Comparison of ENCODE assay signal across 20 mouse cellular contexts in genomic region chr11:68171973-68172647, GRCm38 (mm10).
DNase-seq lines count a peak whose midpoint lies in the region; ATAC-seq and TF ChIP-seq lines count a peak whose summit lies in the region.
"Had no signal": no experiment of that assay in that cellular context is flagged by ENCODE, and none has a peak within 500 bp of the region (broad histone marks: within the 10 kb centered on the region; RNA-seq: fewer than 3 reads in every experiment).

No protein-coding gene starts in this region.

- H3K27me3 ChIP-seq in hindbrain, embryonic 10.5 days (ENCODE audit: insufficient read depth, poor library complexity, severe bottlenecking) = no peaks in the 10 kb centered on the region
- no peaks in the 10 kb centered on the region for H3K27me3 ChIP-seq in hindbrain, embryonic 13.5 days
- no peaks in the 10 kb centered on the region for H3K27me3 ChIP-seq in lung, embryonic 15.5 days
- H3K27me3 ChIP-seq in lung, postnatal 0 days (replicated peaks; ENCODE audit: insufficient read depth, low read length) = no peaks in the 10 kb centered on the region
- H3K27me3 ChIP-seq: embryonic facial prominence, embryonic 15.5 days; hindbrain, embryonic 15.5 days; intestine, embryonic 15.5 days; liver, embryonic 12.5 days; megakaryocyte, embryonic 14.5 days had no signal

- WGBS in hindbrain, embryonic 10.5 days = 89% methylated on average over 7 of the region's 7 CpGs
- 84% methylated on average over 7 of the region's 7 CpGs for WGBS in hindbrain, embryonic 13.5 days
- WGBS in lung, embryonic 15.5 days = 73% methylated on average over 7 of the region's 7 CpGs
- 68% methylated on average over 7 of the region's 7 CpGs for WGBS in lung, postnatal 0 days

- ATAC-seq in hindbrain, embryonic 13.5 days (ENCODE audit: low FRiP score) = no peak
- ATAC-seq in lung, embryonic 15.5 days (ENCODE audit: borderline replicate concordance, extremely low read depth, low FRiP score, low TSS enrichment) = no peak
- ATAC-seq in lung, postnatal 0 days = no peak
- ATAC-seq: CD4-positive, CD25-positive, alpha-beta regulatory T cell, adult 4 months; intestine, embryonic 15.5 days; liver, embryonic 12.5 days had no signal

- TF ChIP-seq CTCF in lung, postnatal 0 days (IDR thresholded peaks at IDR 0.05) = no peak

- TF ChIP-seq EP300 in lung, postnatal 0 days (IDR thresholded peaks at IDR 0.05) = no peak

- H3K9ac ChIP-seq in hindbrain, embryonic 13.5 days = no peak overlapping the region
- no peak overlapping the region for H3K9ac ChIP-seq in lung, embryonic 15.5 days
- no peak overlapping the region for H3K9ac ChIP-seq in lung, postnatal 0 days (replicated peaks; ENCODE audit: low read depth)
- H3K9ac ChIP-seq: embryonic facial prominence, embryonic 15.5 days; hindbrain, embryonic 15.5 days; intestine, embryonic 15.5 days; liver, embryonic 12.5 days had no signal

- peak overlapping the region; percentile 9; the same call in 1 of the 2 replicates for H3K27ac ChIP-seq in hindbrain, embryonic 10.5 days
- no peak overlapping the region for H3K27ac ChIP-seq in hindbrain, embryonic 13.5 days
- H3K27ac ChIP-seq in lung, embryonic 15.5 days = peak overlapping the region; percentile 53; the same call in 1 of the 2 replicates
- H3K27ac ChIP-seq in lung, postnatal 0 days (ENCODE audit: low read length) = no peak overlapping the region
- H3K27ac ChIP-seq: embryonic facial prominence, embryonic 15.5 days; hindbrain, embryonic 15.5 days; intestine, embryonic 15.5 days; liver, embryonic 12.5 days had no signal

- 0 out of 2 replicates have a peak, but pooled peaks cover 3% of the 10 kb centered on the region for H3K9me3 ChIP-seq in hindbrain, embryonic 10.5 days
- no peaks in the 10 kb centered on the region for H3K9me3 ChIP-seq in hindbrain, embryonic 13.5 days
- H3K9me3 ChIP-seq in lung, embryonic 15.5 days = no peaks in the 10 kb centered on the region
- H3K9me3 ChIP-seq in lung, postnatal 0 days (ENCODE audit: low read length) = no peaks in the 10 kb centered on the region
- H3K9me3 ChIP-seq: embryonic facial prominence, embryonic 15.5 days; forebrain, embryonic 10.5 days; hindbrain, embryonic 15.5 days; intestine, embryonic 15.5 days; liver, embryonic 12.5 days had no signal

- no peak overlapping the region for H3K4me2 ChIP-seq in hindbrain, embryonic 13.5 days
- no peak overlapping the region for H3K4me2 ChIP-seq in lung, embryonic 15.5 days
- H3K4me2 ChIP-seq in lung, postnatal 0 days (replicated peaks; ENCODE audit: low read depth, low read length) = no peak overlapping the region
- H3K4me2 ChIP-seq: embryonic facial prominence, embryonic 15.5 days; hindbrain, embryonic 15.5 days; intestine, embryonic 15.5 days; liver, embryonic 12.5 days had no signal

- H3K4me1 ChIP-seq in hindbrain, embryonic 10.5 days (replicated peaks) = peaks cover 10% of the 10 kb centered on the region; the same call in 1 of the 2 replicates
- H3K4me1 ChIP-seq in hindbrain, embryonic 13.5 days (replicated peaks) = no peaks in the 10 kb centered on the region
- peaks cover 33% of the 10 kb centered on the region for H3K4me1 ChIP-seq in lung, embryonic 15.5 days
- H3K4me1 ChIP-seq in lung, postnatal 0 days (ENCODE audit: insufficient read depth, low read depth, low read length) = peaks cover 9% of the 10 kb centered on the region
- H3K4me1 ChIP-seq: hindbrain, embryonic 15.5 days; intestine, embryonic 15.5 days had no signal

- no peak overlapping the region for H3K4me3 ChIP-seq in hindbrain, embryonic 10.5 days
- H3K4me3 ChIP-seq in hindbrain, embryonic 13.5 days = no peak overlapping the region
- no peak overlapping the region for H3K4me3 ChIP-seq in lung, embryonic 15.5 days
- no peak overlapping the region for H3K4me3 ChIP-seq in lung, postnatal 0 days (ENCODE audit: low read depth, low read length)
- H3K4me3 ChIP-seq: embryonic facial prominence, embryonic 15.5 days; forebrain, embryonic 10.5 days; hindbrain, embryonic 15.5 days; intestine, embryonic 15.5 days; liver, embryonic 12.5 days had no signal

- H3K36me3 ChIP-seq in hindbrain, embryonic 10.5 days = no peaks in the 10 kb centered on the region
- peaks cover 3% of the 10 kb centered on the region; the same call in 1 of the 2 replicates for H3K36me3 ChIP-seq in hindbrain, embryonic 13.5 days
- no peaks in the 10 kb centered on the region for H3K36me3 ChIP-seq in lung, embryonic 15.5 days
- no peaks in the 10 kb centered on the region for H3K36me3 ChIP-seq in lung, postnatal 0 days (ENCODE audit: insufficient read depth, low read length)
- H3K36me3 ChIP-seq: embryonic facial prominence, embryonic 15.5 days; forebrain, embryonic 10.5 days; hindbrain, embryonic 15.5 days; intestine, embryonic 15.5 days; liver, embryonic 12.5 days had no signal

- peak; percentile 40 for DNase-seq in adrenal gland, adult 2 months
- DNase-seq in adrenal gland, postnatal 25 days = no peak
- no peak for DNase-seq in hindbrain, embryonic 10.5 days (ENCODE audit: low spot score)
- no peak for DNase-seq in lung, postnatal 0 days (ENCODE audit: low spot score)
- DNase-seq in adipocyte (ENCODE audit: low spot score) = peak; percentile 66
- no peak for DNase-seq in natural killer cell, adult 2 months (ENCODE audit: low spot score in 2 of 2)
- DNase-seq: cerebellum, adult 2 months; cerebellum, postnatal 36 days; gastrocnemius, postnatal 14 days; lung, postnatal 14 days; midbrain, embryonic 14.5 days had no signal

Comparison
In these comparisons a context has a peak if more than half of its experiments do, and no peak if none do; other contexts are left out.
1. DNase-seq: peak in adrenal gland, adult 2 months (single experiment) and adipocyte (single experiment); none in adrenal gland, postnatal 25 days (single experiment), hindbrain, embryonic 10.5 days (single experiment), lung, postnatal 0 days (single experiment) and natural killer cell, adult 2 months (0 of 2).
2. H3K27ac ChIP-seq: peak in hindbrain, embryonic 10.5 days (single experiment) and lung, embryonic 15.5 days (single experiment); none in hindbrain, embryonic 13.5 days (single experiment) and lung, postnatal 0 days (single experiment).